Mouse (Mus musculus) retina, adult 2 months (tissue): Measurements from ENCODE around the gene Clcn1.
A peak's percentile ranks its signal among the peaks of the same experiment; 100 is the strongest.

Experiments
- DNase-seq: peaks from one replicate; pipeline ENCODE4 v3.0.0-alpha.2; 2012; ENCODE audit warnings: low read depth, low spot score

Gene Clcn1

GRCm38 (mm10) chr6:42309816-42310378 is 23.4 kb downstream of the Clcn1 start:
- DNase-seq, result no peak

- no peak for DNase-seq
Measured at GRCm38 (mm10) chr6:42310427-42311053, 24.1 kb downstream of the Clcn1 start.

- no peak for DNase-seq
Measured at GRCm38 (mm10) chr6:42318293-42318692, 31.8 kb downstream of the Clcn1 start.

GRCm38 (mm10) chr6:42323371-42324066 is 37.0 kb downstream of the Clcn1 start:
- DNase-seq, result no peak

DNA sequence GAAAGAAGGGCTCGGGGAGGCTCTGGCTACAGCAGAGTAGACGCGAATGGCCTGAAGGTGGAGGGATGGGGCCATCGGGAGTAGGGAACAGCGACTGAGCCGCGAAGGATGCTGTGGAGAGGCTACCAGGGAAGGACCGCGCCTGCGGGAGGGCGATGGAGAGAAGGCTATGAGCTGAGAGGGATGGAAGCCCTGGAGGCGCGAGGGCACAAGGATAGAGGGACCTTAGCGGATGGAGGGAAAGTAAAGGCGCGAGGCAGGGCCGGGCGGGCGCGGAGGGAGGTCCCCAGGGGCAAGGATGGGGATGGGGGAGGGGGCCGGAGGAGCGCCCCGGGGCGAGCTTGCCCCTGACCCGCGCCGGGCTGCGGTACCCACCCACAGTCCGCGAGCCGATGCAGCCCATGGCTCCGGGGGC is 37.6 kb downstream of the Clcn1 start:
- DNase-seq, result no peak

DNA sequence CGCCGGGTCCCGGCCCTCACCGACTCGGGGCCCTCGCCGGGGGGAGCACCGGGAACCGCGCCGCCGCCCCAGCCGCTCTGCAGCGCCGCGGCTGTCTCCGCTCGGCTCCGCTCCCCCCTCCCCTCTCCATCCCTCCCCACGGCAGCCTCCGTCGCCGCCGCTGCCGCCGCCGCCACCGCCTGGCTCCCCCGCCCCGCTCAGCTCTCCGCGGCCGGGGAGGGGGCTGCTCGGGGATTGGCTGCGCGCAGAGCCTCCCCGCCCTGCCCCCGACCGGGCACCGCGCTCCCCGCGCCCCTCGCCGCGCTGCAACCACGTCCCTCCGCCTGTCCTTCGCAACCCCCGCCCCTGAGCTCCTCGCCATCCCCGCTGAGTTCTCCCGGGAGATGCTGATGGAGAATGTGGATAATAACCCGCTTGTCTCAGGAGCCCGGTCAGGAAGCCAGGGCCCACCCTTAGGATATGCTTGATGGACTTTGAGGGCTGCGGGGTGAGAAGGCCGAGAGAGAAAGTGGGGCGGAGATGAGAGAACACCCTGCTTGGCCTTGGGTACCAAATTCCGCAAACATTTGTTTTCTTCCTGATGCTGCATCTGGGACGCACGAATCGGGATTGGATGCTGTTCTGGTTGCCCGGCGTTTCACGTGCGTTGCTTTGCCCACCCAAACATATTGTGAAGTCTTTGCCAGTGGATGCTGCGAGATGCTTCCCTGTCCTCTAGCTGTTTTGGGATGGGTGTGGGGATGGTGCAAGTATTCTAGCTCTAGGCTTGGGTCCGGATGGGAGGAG is 38.2 kb downstream of the Clcn1 start, which contains the start of gene Fam131b:
Gene Fam131b (minus strand): TSS at position 162 of the 786 bp plus-strand sequence.
- no peak for DNase-seq

DNA sequence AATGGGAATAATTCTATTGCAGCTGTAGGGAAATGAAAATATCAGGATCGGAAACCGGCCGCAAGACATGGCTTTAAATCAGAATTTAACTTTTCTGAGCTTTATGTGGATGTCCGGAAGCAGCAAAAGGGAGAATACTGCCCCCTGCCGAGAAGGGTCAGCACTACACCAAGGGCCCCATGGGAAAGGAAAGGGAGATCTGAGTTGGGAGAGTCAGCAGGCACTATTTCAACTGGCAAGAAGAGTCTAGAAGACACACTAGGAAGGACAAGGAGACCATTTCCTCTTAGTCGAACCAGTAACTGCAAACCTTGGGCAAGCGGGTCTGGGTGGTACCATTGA is 38.8 kb downstream of the Clcn1 start:
- DNase-seq, result peak; percentile 46

DNA sequence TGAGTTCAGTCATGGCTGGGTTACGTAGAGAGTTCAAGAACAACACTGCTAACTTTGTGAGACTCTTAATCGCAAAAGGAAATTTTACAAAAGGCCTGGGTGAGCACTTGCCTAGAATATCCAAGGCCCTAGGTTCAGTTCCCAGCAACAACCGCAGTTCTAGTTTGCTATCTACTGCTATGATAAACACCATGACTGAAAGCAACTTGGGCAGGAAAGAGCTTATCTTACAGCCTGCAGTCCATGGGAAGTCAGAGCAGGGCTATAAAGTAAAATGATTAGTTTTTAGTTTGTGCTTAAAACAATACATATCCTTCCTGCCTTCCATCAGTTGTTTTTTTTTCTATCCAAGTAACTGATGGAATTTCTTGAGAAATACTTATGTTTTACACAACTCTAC is 40.0 kb downstream of the Clcn1 start:
- no peak for DNase-seq

DNA sequence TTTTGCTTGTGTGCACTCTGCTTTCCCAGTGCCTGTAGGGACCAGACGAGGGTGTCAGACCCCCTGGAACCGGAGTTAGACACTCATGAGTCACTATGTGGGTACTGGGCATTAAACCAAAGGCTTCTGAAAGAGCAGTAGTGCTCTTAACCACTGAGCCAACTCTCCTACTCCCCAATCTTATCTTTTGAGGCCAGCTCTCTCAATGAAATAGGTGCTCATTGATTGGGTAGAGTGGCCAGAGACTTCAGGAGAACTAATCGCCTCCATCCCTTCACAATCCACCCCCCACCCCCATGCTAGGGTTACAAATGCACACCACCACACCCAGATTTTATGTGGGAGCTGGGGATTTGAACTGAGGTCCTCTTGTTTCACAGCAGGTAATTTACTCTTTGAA is 42.3 kb downstream of the Clcn1 start:
- DNase-seq, result no peak

DNA sequence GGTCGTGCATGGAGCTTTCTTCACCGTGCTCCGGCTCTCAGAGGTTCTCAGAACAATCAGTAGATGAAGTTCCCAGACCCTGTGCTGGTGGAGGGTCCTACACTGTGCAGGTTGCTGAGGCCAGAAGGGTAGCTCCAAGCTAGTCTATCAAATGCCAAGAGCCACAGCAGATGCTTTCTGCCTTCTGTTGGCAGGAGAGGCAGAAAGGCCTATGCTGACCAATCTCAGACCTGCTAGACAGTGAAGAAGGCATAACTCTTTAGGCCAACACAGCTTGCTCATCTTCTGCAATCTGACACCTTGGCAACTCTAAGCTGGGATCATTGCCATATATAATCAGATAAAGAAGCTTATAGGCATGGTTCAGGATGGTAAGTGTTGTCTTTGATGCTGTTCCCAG is 43.7 kb downstream of the Clcn1 start:
- no peak for DNase-seq

DNA sequence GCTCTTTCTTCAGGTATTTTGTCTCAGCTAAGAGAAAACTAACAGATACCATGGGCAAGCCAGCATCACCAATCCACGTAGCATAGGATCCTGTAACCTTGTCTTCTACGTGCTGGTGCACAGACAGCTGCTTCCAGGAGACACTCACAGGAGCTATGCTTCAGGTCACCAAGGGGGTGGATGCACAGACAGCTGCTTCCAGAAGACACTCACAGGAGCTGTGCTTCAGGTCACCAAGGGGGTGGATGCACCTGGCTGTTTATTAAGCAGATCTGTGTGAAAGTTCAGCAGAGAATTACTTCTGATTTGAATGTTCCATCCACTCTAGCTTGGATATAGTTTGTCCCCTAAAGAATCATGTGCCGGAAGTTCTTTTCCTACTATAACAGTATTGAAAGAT is 44.5 kb downstream of the Clcn1 start:
- no peak for DNase-seq

DNA sequence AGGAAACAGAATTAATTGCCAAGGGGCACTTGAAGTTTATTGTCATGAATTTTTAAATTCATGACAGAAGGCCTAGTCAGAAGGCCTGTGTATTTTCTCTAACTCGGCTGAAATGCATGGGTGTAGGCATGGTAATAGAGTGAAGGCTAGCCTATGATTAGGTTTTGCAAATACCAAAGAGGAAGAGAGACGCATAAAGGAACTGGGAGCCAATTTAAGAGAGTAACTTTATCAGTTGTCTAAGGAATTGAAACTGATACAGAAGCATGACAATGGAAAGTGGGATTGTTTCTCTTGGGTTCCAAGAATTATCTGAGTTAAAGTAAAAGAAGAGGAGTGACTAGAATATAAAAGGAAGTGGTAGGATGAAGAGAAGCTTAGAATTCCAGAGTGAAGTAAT is 52.7 kb downstream of the Clcn1 start:
- DNase-seq, result no peak

GRCm38 (mm10) chr6:42339981-42340380 is 53.5 kb downstream of the Clcn1 start:
- DNase-seq, result no peak

DNA sequence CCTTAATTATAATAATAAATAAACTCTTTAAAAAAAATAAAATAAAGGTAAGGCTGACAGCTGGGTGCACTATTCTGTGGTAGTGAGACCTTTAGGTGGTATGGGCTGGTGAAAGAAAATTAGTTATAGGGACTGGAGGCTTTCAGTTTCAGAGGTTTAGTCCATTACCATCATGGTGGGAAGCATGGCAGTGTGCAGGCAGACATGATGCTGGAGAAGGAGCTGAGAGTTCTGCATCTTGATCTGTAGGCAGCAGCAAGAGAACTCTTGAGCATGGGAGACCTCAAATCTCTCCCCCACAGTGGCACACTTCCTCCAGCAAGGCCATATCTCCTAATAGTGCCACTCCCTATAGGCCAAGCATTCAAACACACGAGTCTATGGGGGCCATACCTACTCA is 55.7 kb downstream of the Clcn1 start:
- no peak for DNase-seq

- no peak for DNase-seq
Measured at GRCm38 (mm10) chr6:42343361-42344120, 57.1 kb downstream of the Clcn1 start.

GRCm38 (mm10) chr6:42344255-42344654 is 57.8 kb downstream of the Clcn1 start:
- no peak for DNase-seq

GRCm38 (mm10) chr6:42348281-42349005 is 62.0 kb downstream of the Clcn1 start:
- no peak for DNase-seq

DNA sequence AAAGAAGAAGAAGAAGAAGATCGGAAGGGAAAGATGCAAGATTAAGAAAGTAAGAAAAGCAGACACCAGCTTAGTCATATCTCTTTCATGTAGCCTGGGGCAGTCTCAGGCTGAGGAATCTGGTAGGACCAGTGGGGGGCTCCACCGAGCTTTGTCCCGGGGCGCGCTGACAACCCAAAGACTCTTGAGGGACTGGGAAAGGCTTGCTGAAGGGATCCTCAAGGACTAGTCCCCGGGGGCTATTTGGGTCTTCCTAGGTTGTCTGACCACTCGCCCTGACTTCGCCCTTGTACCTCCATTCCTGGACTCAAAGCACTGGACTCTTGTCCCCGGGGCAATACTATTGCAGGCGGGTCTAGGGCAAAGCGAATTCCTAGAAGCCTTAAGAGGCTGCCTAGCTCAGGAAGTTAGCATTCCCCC is 62.5 kb downstream of the Clcn1 start:
- DNase-seq, result no peak

DNA sequence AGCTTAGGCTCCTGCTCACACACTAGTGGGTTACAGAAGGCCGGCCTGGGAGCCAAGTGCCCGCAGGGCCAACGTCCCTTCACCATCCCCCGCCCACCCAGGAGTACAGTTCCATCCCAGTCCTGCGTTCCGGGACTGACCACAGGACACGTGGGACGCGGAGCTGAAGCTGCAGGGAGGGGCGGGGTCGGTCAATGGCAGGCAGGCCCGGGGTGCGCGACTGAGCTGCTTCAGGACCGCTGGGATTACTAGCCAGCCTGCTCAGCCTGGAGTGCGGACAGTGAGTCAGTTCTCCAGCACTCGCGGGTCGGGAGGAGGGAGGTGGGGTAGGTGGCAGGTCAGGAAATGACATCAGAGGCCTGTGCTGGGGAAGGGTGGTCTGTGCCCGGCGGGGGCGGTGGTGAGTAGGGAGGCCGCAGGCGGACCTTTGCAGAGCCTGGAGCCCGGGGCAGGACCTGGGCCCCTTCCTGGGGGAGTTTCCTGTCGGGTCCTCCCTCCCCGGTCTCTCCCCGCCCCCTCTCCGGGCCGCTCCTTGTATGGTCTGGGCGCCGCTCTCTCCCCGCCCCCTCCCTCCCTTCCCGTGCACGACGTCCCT is 63.0 kb downstream of the Clcn1 start, which contains the start of gene Zyx:
Gene Zyx (plus strand): TSS at position 205 of the 595 bp plus-strand sequence.
- DNase-seq, result peak; percentile 28
